Mouse (Mus musculus) intestine, postnatal 0 days (tissue): Measurements from ENCODE around the gene Sema6b. TPM values are rescaled to one million over a fixed set of nuclear protein-coding genes. Genes with fewer than 3 reads are reported as not detected.

Experiments used
- ATAC-seq: fragments of 200-750 bp; cut with Nextera tagmentation; 2 replicates; pipeline ENCODE4 v1.8.0; 2017; ENCODE audit warnings: mild to moderate bottlenecking, moderate TSS enrichment, moderate library complexity
- H3K27ac ChIP-seq: fragments of 300-500 bp; sonication (generic); 2 replicates; pipeline ENCODE4 v1.5.1; 2014; ENCODE audit warnings: mild to moderate bottlenecking, low read depth, low read length, moderate library complexity
- H3K27me3 ChIP-seq: fragments of 300-500 bp; sonication (generic); replicated peaks from 2 replicates; pipeline ENCODE4 v1.6.1; 2014; ENCODE audit warnings: low read length, mixed read lengths; ENCODE audit not compliant: control insufficient read depth, insufficient read depth
- H3K36me3 ChIP-seq: fragments of 300-500 bp; sonication (generic); 2 replicates; pipeline ENCODE4 v1.6.1; 2014; ENCODE audit warnings: mild to moderate bottlenecking, moderate library complexity; ENCODE audit not compliant: control insufficient read depth, insufficient read depth
- H3K4me1 ChIP-seq: fragments of 300-500 bp; sonication (generic); replicated peaks from 2 replicates; pipeline ENCODE4 v1.6.1; 2014; ENCODE audit warnings: antibody characterized with exemption, low read length, mixed read lengths; ENCODE audit not compliant: control insufficient read depth, insufficient read depth
- H3K4me2 ChIP-seq: fragments of 300-500 bp; sonication (generic); replicated peaks from 2 replicates; pipeline ENCODE4 v1.6.1; 2014; ENCODE audit warnings: low read depth, mild to moderate bottlenecking, moderate library complexity
- H3K4me3 ChIP-seq: fragments of 300-500 bp; sonication (generic); 2 replicates; pipeline ENCODE4 v1.5.1; 2014; ENCODE audit warnings: low read depth, low read length
- H3K9ac ChIP-seq: fragments of 300-500 bp; sonication (generic); 2 replicates; pipeline ENCODE4 v1.6.1; 2014; ENCODE audit warnings: mild to moderate bottlenecking, low read depth, low read length
- H3K9me3 ChIP-seq: fragments of 300-500 bp; sonication (generic); 2 replicates; pipeline ENCODE4 v1.6.1; 2016; ENCODE audit warnings: mixed run types; ENCODE audit not compliant: control insufficient read depth
- CTCF ChIP-seq: sonication (generic); IDR thresholded peaks from 2 replicates; pipeline ENCODE4 v1.5.1; 2016; ENCODE audit warnings: low read depth, mild to moderate bottlenecking, control low read depth, antibody characterized with exemption, moderate library complexity
- WGBS: fragments of 180-500 bp; shearing (Covaris S2); extraction: QIAGEN DNeasy Blood & Tissue Kit; methylation state at CpG from one replicate; pipeline ENCODE4 v1.1.7; 2014; 5-methylcytosine and 5-hydroxymethylcytosine counted together
- polyA plus RNA-seq: library from polyadenylated mRNA; unstranded; fragments of >200 nt; fragmentation: Nextera tagmentation; extraction: Ambion mirVana; gene quantifications from 2 replicates; pipeline ENCODE4 v1.2.1, GENCODE M21; 2015

Sema6b gene
- polyA plus RNA-seq, 1 experiment from 2014 or later = 1.1 TPM

- no peak overlapping the region; the same call in 1 of the 2 replicates for H3K27ac ChIP-seq
- no peaks in the 10 kb centered on the region for H3K4me1 ChIP-seq
- peaks cover 40% of the 10 kb centered on the region for H3K36me3 ChIP-seq
- WGBS = 92% methylated on average over 8 of the region's 8 CpGs
- H3K27me3 ChIP-seq = no peaks in the 10 kb centered on the region
- H3K4me2 ChIP-seq = no peak overlapping the region
- H3K4me3 ChIP-seq = no peak overlapping the region
- no peak for ATAC-seq
- no peaks in the 10 kb centered on the region for H3K9me3 ChIP-seq
- no peak overlapping the region for H3K9ac ChIP-seq
- no peak for TF ChIP-seq CTCF
Measured at GRCm38 (mm10) chr17:56103465-56104285, 36.5 kb downstream of the Sema6b start.

GRCm38 (mm10) chr17:56102927-56103326 lies 37.2 kb downstream of the Sema6b start:
- no peak overlapping the region for H3K27ac ChIP-seq
- ATAC-seq = no peak
- H3K36me3 ChIP-seq = peaks cover 47% of the 10 kb centered on the region
- H3K9me3 ChIP-seq = no peaks in the 10 kb centered on the region
- no peaks in the 10 kb centered on the region for H3K4me1 ChIP-seq
- WGBS = 92% methylated on average over 9 of the region's 9 CpGs
- no peak overlapping the region for H3K4me2 ChIP-seq
- no peak overlapping the region for H3K9ac ChIP-seq
- H3K27me3 ChIP-seq = no peaks in the 10 kb centered on the region
- H3K4me3 ChIP-seq = no peak overlapping the region
- no peak for TF ChIP-seq CTCF

- Histone ChIP-seq H3K27me3 (no peaks in the 10 kb centered on the region), H3K9ac (no peak overlapping the region), H3K4me1 (no peaks in the 10 kb centered on the region), H3K27ac (no peak overlapping the region), H3K36me3 (peaks cover 54% of the 10 kb centered on the region), H3K4me3 (no peak overlapping the region), H3K4me2 (no peak overlapping the region), H3K9me3 (no peaks in the 10 kb centered on the region)
- 94% methylated on average over 5 of the region's 5 CpGs for WGBS
- no peak for ATAC-seq
- TF ChIP-seq CTCF = no peak
Measured at GRCm38 (mm10) chr17:56102158-56102557, 38.0 kb downstream of the Sema6b start.

- H3K27ac ChIP-seq = no peak overlapping the region
- no peak overlapping the region for H3K9ac ChIP-seq
- H3K4me1 ChIP-seq = no peaks in the 10 kb centered on the region
- H3K27me3 ChIP-seq = no peaks in the 10 kb centered on the region
- H3K4me2 ChIP-seq = no peak overlapping the region
- peaks cover 68% of the 10 kb centered on the region for H3K36me3 ChIP-seq
- ATAC-seq = no peak
- H3K9me3 ChIP-seq = no peaks in the 10 kb centered on the region
- TF ChIP-seq CTCF = no peak
- WGBS = 88% methylated on average over 3 of the region's 3 CpGs
- no peak overlapping the region for H3K4me3 ChIP-seq
Measured at GRCm38 (mm10) chr17:56100811-56101210, 39.3 kb downstream of the Sema6b start.

- ATAC-seq = no peak
- H3K9me3 ChIP-seq = no peaks in the 10 kb centered on the region
Measured at GRCm38 (mm10) chr17:56098711-56099572, 41.2 kb downstream of the Sema6b start.

GRCm38 (mm10) chr17:56098180-56098579 lies 42.0 kb downstream of the Sema6b start:
- Histone ChIP-seq H3K9me3 (no peaks in the 10 kb centered on the region), H3K4me2 (no peak overlapping the region), H3K27me3 (no peaks in the 10 kb centered on the region), H3K9ac (no peak overlapping the region), H3K27ac (no peak overlapping the region), H3K4me3 (no peak overlapping the region), H3K4me1 (no peaks in the 10 kb centered on the region), H3K36me3 (peaks cover 78% of the 10 kb centered on the region)
- TF ChIP-seq CTCF = no peak
- WGBS = 88% methylated on average over 8 of the region's 8 CpGs
- ATAC-seq = no peak

More at GRCm38 (mm10) chr17:56098711-56099572, 41.2 kb downstream of the Sema6b start:
- peaks cover 74% of the 10 kb centered on the region for H3K36me3 ChIP-seq
- no peak overlapping the region for H3K9ac ChIP-seq
- TF ChIP-seq CTCF = peak; percentile 45
- H3K27me3 ChIP-seq = no peaks in the 10 kb centered on the region
- 86% methylated on average over 15 of the region's 15 CpGs for WGBS
- no peak overlapping the region for H3K4me2 ChIP-seq
- H3K27ac ChIP-seq = no peak overlapping the region
- H3K4me3 ChIP-seq = no peak overlapping the region
- no peaks in the 10 kb centered on the region for H3K4me1 ChIP-seq
